Mouse (Mus musculus) kidney, adult 9 months (tissue): ENCODE measurements at regions not wholly inside any gene's neighbourhood (a gene's known extent, or its start where the extent isn't known, plus 50 kb on each side); places are given as distances from the start of the nearest gene placed in this dataset.

Source experiments
- DNase-seq: peaks from one replicate; pipeline ENCODE4 v3.0.0; 2022

GRCm38 (mm10) chr2:11853210-11853973 lies 75.7 kb downstream of the Ankrd16 start:
- DNase-seq, result peak; percentile 2

GRCm38 (mm10) chr2:11869983-11870382 lies 92.3 kb downstream of the Ankrd16 start:
- DNase-seq, result peak; percentile 11

- no peak for DNase-seq
These were observed 102.3 kb downstream of the Ankrd16 start for GRCm38 (mm10) chr2:11880005-11880404.

GRCm38 (mm10) chr2:11894792-11895568 lies 117.3 kb downstream of the Ankrd16 start:
- no peak for DNase-seq

GRCm38 (mm10) chr2:11899698-11900660 lies 122.3 kb downstream of the Ankrd16 start:
- peak; percentile 44 for DNase-seq

GRCm38 (mm10) chr2:11914782-11915181 lies 137.1 kb downstream of the Ankrd16 start:
- no peak for DNase-seq

- no peak for DNase-seq
These were observed 139.7 kb downstream of the Ankrd16 start for GRCm38 (mm10) chr2:11917373-11917772.

GRCm38 (mm10) chr2:11918070-11918469 lies 140.4 kb downstream of the Ankrd16 start:
- DNase-seq, result no peak

GRCm38 (mm10) chr2:11960777-11961176 lies 183.1 kb downstream of the Ankrd16 start:
- no peak for DNase-seq

- no peak for DNase-seq
These were observed 187.7 kb downstream of the Ankrd16 start for GRCm38 (mm10) chr2:11965374-11965773.

- DNase-seq, result no peak
These were observed 189.3 kb downstream of the Ankrd16 start for GRCm38 (mm10) chr2:11967001-11967400.

- no peak for DNase-seq
These were observed 194.3 kb downstream of the Ankrd16 start for GRCm38 (mm10) chr2:11971972-11972371.

GRCm38 (mm10) chr2:12001938-12002899 lies 224.5 kb downstream of the Ankrd16 start:
- DNase-seq, result peak; percentile 59

- peak; percentile 42 for DNase-seq
These were observed 226.7 kb downstream of the Ankrd16 start for GRCm38 (mm10) chr2:12004330-12004729.

GRCm38 (mm10) chr2:12007201-12007600 lies 229.5 kb downstream of the Ankrd16 start:
- DNase-seq, result no peak

- DNase-seq, result peak; percentile 26
These were observed 233.8 kb downstream of the Ankrd16 start for GRCm38 (mm10) chr2:12011441-12011840.

- peak; percentile 32 for DNase-seq
These were observed 241.9 kb downstream of the Ankrd16 start for GRCm38 (mm10) chr2:12019607-12020006.

- DNase-seq, result peak; percentile 83
These were observed 245.9 kb downstream of the Ankrd16 start for GRCm38 (mm10) chr2:12023402-12024111.

- no peak for DNase-seq
These were observed 248.5 kb downstream of the Ankrd16 start for GRCm38 (mm10) chr2:12026220-12026619.

- DNase-seq, result peak; percentile 50
These were observed 256.0 kb downstream of the Ankrd16 start for GRCm38 (mm10) chr2:12033518-12034322.
